Mouse (Mus musculus): ENCODE data around the gene Zfp629.
"Not testable (repeated sequence)": the region's sequence is repeated elsewhere in the genome, so short reads cannot be mapped to it uniquely, and the experiment has no call there.

Gene Zfp629

GRCm38 (mm10) chr7:127614891-127615843 lies at the start of gene Zfp629:
Gene Zfp629 (minus strand): TSS chr7:127615797.
- peak; percentile 56 for DNase-seq (ENCODE audit: low read depth, low spot score)

GRCm38 (mm10) chr7:127662926-127663325 lies 47.3 kb upstream of the Zfp629 start:
- no peak for DNase-seq (ENCODE audit: low read depth, low spot score)

- DNase-seq (ENCODE audit: low read depth, low spot score), result peak; percentile 66
These were observed 46.2 kb upstream of the Zfp629 start for GRCm38 (mm10) chr7:127661833-127662232.

- peak; percentile 80 for DNase-seq (ENCODE audit: low read depth, low spot score)
These were observed 45.3 kb upstream of the Zfp629 start for GRCm38 (mm10) chr7:127660882-127661281.

- peak; percentile 85 for DNase-seq (ENCODE audit: low read depth, low spot score)
These were observed 41.3 kb upstream of the Zfp629 start for GRCm38 (mm10) chr7:127656946-127657345.

GRCm38 (mm10) chr7:127654318-127654717 lies 38.7 kb upstream of the Zfp629 start:
- no peak for DNase-seq (ENCODE audit: low read depth, low spot score)

- DNase-seq (ENCODE audit: low read depth, low spot score), result peak; percentile 62
These were observed 36.5 kb upstream of the Zfp629 start for GRCm38 (mm10) chr7:127652050-127652449.

- DNase-seq (ENCODE audit: low read depth, low spot score), result no peak
These were observed 36.0 kb upstream of the Zfp629 start for GRCm38 (mm10) chr7:127651624-127652023.

GRCm38 (mm10) chr7:127649206-127649605 lies 33.6 kb upstream of the Zfp629 start:
- DNase-seq (ENCODE audit: low read depth, low spot score), result no peak

- no peak for DNase-seq (ENCODE audit: low read depth, low spot score)
These were observed 33.1 kb upstream of the Zfp629 start for GRCm38 (mm10) chr7:127648516-127649201.

- DNase-seq (ENCODE audit: low read depth, low spot score), result not testable (repeated sequence)
These were observed 32.0 kb upstream of the Zfp629 start for GRCm38 (mm10) chr7:127647576-127647975.

GRCm38 (mm10) chr7:127646363-127646762 lies 30.8 kb upstream of the Zfp629 start:
- no peak for DNase-seq (ENCODE audit: low read depth, low spot score)

- DNase-seq (ENCODE audit: low read depth, low spot score), result no peak
These were observed 26.7 kb upstream of the Zfp629 start for GRCm38 (mm10) chr7:127642254-127642653.

GRCm38 (mm10) chr7:127641260-127641659 lies 25.7 kb upstream of the Zfp629 start:
- DNase-seq (ENCODE audit: low read depth, low spot score), result no peak

- peak; percentile 45 for DNase-seq (ENCODE audit: low read depth, low spot score)
These were observed 21.4 kb upstream of the Zfp629 start for GRCm38 (mm10) chr7:127636963-127637362.

- DNase-seq (ENCODE audit: low read depth, low spot score), result peak; percentile 65
These were observed 15.8 kb upstream of the Zfp629 start for GRCm38 (mm10) chr7:127631416-127631815.

- no peak for DNase-seq (ENCODE audit: low read depth, low spot score)
These were observed 13.0 kb upstream of the Zfp629 start for GRCm38 (mm10) chr7:127628646-127629045.

GRCm38 (mm10) chr7:127626471-127626870 lies 10.9 kb upstream of the Zfp629 start:
- DNase-seq (ENCODE audit: low read depth, low spot score), result no peak

- DNase-seq (ENCODE audit: low read depth, low spot score), result no peak
These were observed 10.4 kb upstream of the Zfp629 start for GRCm38 (mm10) chr7:127626039-127626438.

- DNase-seq (ENCODE audit: low read depth, low spot score), result not testable (repeated sequence)
These were observed 2.8 kb upstream of the Zfp629 start for GRCm38 (mm10) chr7:127618402-127618801.

- peak; percentile 53 for DNase-seq (ENCODE audit: low read depth, low spot score)
These were observed 2.4 kb upstream of the Zfp629 start for GRCm38 (mm10) chr7:127617962-127618361.

- no peak for DNase-seq (ENCODE audit: low read depth, low spot score)
These were observed 1.3 kb upstream of the Zfp629 start for GRCm38 (mm10) chr7:127616881-127617280.

- no peak for DNase-seq (ENCODE audit: low read depth, low spot score)
These were observed 739 bp upstream of the Zfp629 start for GRCm38 (mm10) chr7:127616336-127616735.

Measured in R1 (cell line).